Mouse (Mus musculus) left cerebral cortex, adult 11 months (tissue): ENCODE results near the gene Maml3.

Source experiments
- DNase-seq: peaks from one replicate; pipeline ENCODE4 v3.0.0; 2022; ENCODE audit warnings: low spot score

Maml3 gene

DNA sequence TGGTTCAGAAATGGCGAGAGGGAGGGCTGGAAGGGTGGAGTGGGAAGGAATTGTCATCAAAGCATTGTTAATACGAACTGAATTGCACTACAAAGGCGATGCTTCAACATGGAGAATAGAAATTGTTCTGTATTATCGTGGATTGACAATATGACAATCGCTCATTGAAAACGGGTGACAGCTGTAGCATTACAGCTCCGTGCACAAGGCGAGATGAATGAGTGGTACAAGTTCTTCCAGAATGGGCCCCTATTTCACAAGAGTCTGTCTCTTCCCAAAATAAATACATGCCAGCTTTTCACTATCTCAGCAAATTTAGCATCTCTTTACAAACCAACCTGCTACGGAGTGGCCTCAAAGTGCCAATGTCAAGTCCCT is 103.4 kb downstream of the Maml3 start:
- no peak for DNase-seq

- DNase-seq, result no peak
Measured at GRCm38 (mm10) chr3:52000871-52001517, 103.9 kb downstream of the Maml3 start.

DNA sequence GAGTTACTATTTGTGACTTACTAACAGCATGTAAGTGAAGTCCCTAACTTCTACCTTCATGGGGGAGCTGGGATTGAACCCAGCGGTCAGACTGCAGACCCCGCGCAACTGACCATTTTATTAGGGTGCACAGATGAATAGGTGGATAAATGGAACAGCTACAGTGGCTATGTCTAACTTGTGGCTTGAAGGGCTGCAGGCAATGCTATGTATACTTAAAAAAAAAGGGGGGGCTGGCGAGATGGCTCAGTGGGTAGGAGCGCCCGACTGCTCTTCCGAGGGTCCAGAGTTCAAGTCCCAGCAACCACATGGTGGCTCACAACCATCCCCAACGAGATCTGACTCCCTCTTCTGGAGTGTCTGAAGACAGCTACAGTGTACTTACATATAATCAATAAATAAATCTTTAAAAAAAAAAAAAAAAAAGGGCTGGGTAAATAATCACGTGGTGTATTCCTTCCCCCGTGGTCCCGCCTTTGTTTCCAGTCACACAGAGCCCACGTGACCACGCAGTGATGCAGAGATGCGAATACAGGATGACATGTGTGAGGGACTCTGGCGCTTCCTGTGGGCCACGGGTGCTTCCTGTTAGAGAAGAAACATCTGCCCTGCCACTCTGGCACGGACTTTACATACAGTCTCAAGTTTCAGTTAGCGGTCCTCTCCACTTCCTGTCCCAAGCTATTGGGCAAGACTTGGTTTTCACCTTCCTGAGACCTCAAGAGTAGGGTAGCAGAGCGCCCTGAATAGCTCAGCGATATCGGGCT is 105.0 kb downstream of the Maml3 start:
- no peak for DNase-seq

DNA sequence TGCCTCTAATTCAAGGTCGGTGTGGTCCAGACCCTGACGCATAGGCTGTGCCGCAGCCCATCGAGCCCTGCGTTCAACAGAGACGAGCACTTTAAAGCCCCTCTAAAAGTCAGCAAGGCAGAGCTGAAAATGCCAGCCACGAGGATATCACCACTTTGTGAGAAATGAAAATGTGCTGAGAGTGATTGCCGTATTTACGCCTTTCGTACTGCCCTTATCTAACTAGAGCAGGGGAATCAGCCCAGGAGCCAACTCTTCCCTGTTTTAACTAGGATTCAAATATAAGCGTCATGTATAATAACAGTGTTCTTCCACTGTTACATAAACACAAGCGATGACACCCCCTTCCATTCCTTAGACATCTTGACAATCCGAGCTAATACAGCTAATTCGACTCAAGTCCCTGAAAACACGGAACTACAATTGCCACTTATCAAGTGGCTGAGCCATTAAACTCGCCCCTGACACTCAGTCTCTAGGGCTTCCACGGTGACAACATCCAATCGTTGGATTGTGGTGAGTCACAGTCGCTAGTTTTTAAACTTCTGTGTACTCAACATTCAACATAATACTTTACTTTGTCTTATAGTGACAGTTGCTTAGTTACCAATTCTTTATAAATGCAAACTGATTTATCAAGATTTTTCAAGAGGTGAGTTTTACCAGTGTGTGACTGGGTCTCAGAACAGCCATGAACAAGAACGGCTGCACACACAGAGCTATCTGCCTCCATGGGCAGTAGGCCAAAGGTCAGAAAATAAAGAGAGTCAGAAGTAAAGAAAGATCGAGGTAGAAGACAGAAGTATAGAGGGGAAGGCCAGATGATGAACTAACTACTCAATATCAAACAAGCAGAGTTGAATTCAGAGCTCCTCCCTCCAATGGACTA is 106.1 kb downstream of the Maml3 start:
- no peak for DNase-seq

GRCm38 (mm10) chr3:51997616-51998015 is 107.3 kb downstream of the Maml3 start:
- no peak for DNase-seq

DNA sequence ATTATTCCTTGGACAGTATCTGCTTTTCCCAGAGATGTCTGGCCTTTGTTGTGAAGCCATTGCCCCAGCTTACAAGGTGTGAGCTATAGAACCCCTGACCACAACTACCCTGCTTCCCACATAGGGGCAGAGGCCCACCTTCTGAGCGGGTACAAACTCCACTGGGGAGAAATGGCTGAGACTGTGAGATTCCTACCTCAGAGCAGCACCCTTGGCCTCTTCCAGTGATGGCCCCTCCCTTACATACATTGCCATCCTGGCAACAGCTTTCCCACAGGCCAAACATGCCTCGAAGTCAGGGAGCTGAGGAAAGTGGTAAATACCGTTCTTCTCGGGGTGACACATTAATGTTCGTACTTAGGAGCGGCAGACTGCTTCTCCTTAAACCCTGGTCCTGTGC is 118.4 kb downstream of the Maml3 start:
- DNase-seq, result no peak

DNA sequence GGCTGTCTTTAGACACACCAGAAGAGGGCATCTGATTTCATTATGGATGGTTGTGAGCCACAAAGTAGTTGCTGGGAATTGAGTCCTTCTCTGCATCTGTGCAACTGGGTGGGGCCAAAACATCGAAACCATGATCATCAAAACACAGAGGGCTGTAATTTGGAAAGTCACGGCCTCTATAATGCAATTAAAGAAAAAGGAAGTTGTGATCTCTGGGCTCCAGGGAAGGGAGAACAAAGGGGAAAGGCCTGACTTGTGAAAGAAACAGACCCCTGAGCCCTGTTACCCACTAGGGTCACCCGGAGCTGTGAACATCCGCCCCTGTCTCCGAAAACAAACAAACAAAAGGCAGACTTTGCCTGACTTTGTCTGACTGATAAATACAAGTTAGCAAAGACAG is 123.4 kb downstream of the Maml3 start:
- no peak for DNase-seq

- DNase-seq, result no peak
Measured at GRCm38 (mm10) chr3:51977654-51978352, 127.1 kb downstream of the Maml3 start.

DNA sequence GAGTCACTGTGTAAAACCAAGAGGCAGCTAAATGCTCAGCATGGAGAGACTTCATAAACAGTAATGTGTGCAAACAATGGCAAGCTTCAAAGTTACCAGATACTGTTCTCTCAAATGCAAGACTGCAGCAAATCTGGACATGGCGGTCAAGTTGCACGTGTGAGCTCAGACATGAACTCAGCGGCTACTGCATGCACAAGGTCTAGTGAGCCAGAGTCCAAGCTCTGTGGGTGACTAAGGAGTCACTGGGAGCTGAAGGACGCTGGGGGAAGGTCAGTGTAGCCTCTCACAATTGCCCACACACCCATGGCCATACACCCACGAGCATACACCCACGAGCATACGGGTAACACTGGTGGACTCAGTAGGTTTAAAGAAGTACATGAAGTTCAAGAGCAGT is 130.3 kb downstream of the Maml3 start:
- DNase-seq, result no peak

GRCm38 (mm10) chr3:51974153-51974552 is 130.7 kb downstream of the Maml3 start:
- no peak for DNase-seq

- DNase-seq, result no peak
Measured at GRCm38 (mm10) chr3:51972576-51972975, 132.3 kb downstream of the Maml3 start.

DNA sequence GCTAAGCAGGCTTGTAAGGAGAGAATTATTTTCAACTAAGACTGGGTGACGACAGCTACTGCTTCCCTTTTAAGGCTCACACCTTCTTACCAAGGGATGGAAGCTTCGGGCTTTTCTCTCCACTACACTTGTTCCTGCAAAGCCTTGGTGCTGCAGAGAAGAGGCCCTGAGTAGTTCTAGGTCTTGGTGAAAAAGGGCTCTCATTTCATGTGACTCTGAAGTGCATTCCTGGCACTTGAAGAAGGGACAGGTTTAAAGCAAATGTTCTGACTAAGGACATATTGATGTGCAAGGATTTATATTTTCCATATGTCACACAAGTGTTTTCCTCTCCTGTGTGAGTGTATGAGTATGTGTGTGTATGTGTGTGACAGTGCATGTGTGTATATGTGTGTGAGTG is 134.4 kb downstream of the Maml3 start:
- DNase-seq, result no peak

- no peak for DNase-seq
Measured at GRCm38 (mm10) chr3:51969451-51969850, 135.4 kb downstream of the Maml3 start.

GRCm38 (mm10) chr3:51965841-51966240 is 139.0 kb downstream of the Maml3 start:
- no peak for DNase-seq

GRCm38 (mm10) chr3:51965436-51965835 is 139.4 kb downstream of the Maml3 start:
- DNase-seq, result no peak

DNA sequence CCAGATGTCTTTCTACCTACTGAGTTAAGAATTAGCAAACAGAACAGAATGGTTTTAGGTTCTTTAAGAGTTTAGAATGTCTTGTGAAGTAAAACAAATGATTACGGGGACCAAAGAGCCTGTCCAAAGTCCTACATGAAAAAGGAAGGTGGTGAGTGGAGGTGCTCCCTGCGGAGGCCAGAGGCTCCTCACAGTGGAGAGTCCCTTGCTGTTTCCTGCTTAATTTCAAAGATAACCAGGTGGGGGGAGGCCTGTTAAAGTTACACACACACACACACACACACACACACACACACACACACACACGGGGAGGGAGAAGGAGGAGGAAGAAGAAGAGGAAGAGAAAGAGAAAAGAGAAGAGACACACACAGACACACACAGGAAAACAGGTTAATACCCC is 139.9 kb downstream of the Maml3 start:
- no peak for DNase-seq

DNA sequence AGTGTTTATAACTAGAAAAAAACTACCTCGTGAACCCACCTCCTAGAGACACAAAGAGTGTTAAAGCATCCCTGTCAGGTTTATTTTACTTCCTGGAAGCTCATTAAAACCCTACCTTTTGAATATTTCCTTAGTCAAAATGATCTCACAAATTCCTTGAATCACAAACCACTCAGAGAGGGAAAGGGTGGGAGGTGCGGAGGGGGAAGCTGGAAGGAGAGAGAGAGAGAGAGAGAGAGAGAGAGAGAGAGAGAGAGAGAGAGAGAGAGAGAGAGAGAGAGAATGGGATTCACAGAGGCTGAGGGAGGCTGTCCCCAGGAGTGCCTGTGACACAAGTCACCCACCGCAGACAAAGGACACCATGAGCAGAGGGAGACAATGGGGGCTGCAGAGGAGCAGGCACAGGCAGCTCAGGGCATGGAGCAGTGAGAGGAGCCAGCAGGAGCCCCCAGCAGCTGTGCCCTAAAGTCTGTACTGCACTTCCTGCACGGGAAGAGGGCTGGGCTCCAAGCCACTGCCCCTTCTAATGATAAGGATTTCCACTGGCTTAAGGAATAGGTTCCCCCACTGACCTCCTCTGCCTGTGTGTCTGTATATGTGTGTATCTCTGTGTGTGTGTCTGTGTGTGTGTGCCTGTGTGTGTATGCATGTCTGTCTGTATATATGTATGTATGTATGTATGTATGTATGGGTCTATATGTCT is 140.8 kb downstream of the Maml3 start:
- DNase-seq, result no peak

GRCm38 (mm10) chr3:51963151-51963791 is 141.6 kb downstream of the Maml3 start:
- DNase-seq, result no peak

GRCm38 (mm10) chr3:51958751-51959150 is 146.1 kb downstream of the Maml3 start:
- DNase-seq, result no peak

- DNase-seq, result no peak
Measured at GRCm38 (mm10) chr3:51954441-51954840, 150.4 kb downstream of the Maml3 start.

- DNase-seq, result no peak
Measured at GRCm38 (mm10) chr3:51953927-51954326, 150.9 kb downstream of the Maml3 start.
